Mouse (Mus musculus) E14TG2a.4 (cell line): ENCODE results near the gene Sumf1.

Source experiments
- H3K27me3 ChIP-seq: 2 replicates; pipeline ENCODE4 v1.6.1; 2014; ENCODE audit warnings: low read length, control low read depth; ENCODE audit not compliant: insufficient read depth
- H3K36me3 ChIP-seq: 2 replicates; pipeline ENCODE4 v1.6.1; 2014; ENCODE audit warnings: low read length, control low read depth; ENCODE audit not compliant: insufficient read depth
- H3K4me1 ChIP-seq: replicated peaks from 2 replicates; pipeline ENCODE4 v1.6.1; 2014; ENCODE audit warnings: low read depth, low read length, control low read depth
- H3K4me3 ChIP-seq: replicated peaks from 2 replicates; pipeline ENCODE4 v1.5.1; 2014; ENCODE audit warnings: mild to moderate bottlenecking, low read length
- H3K9me3 ChIP-seq: 2 replicates; pipeline ENCODE4 v1.6.1; 2014; ENCODE audit warnings: low read length, control low read depth
- CTCF ChIP-seq: conservative IDR thresholded peaks from 2 replicates; pipeline ENCODE4 v1.5.1; 2014; ENCODE audit warnings: low read length
- NANOG ChIP-seq: IDR thresholded peaks from 2 replicates; pipeline ENCODE4 v1.6.1; 2014; ENCODE audit warnings: borderline replicate concordance, low read length, mixed read lengths
- POU5F1 ChIP-seq: IDR thresholded peaks from 2 replicates; pipeline ENCODE4 v1.6.1; 2014; ENCODE audit warnings: low read length, borderline replicate concordance

Sumf1 gene

GRCm38 (mm10) chr6:108168723-108169122, 16.7 kb downstream of the Sumf1 start:
- Histone ChIP-seq H3K4me1 (peaks cover 6% of the 10 kb centered on the region), H3K36me3 (peaks cover 32% of the 10 kb centered on the region), H3K27me3 (no peaks in the 10 kb centered on the region), H3K9me3 (no peaks in the 10 kb centered on the region), H3K4me3 (no peak overlapping the region)
- TF ChIP-seq NANOG (no peak), CTCF (no peak), POU5F1 (no peak)

GRCm38 (mm10) chr6:108167946-108168680, 17.3 kb downstream of the Sumf1 start:
- peaks cover 6% of the 10 kb centered on the region for H3K4me1 ChIP-seq
- H3K9me3 ChIP-seq: no peaks in the 10 kb centered on the region
- no peaks in the 10 kb centered on the region for H3K27me3 ChIP-seq
- no peak overlapping the region for H3K4me3 ChIP-seq
- H3K36me3 ChIP-seq: peaks cover 26% of the 10 kb centered on the region
- TF ChIP-seq NANOG: no peak
- TF ChIP-seq POU5F1: no peak
- no peak for TF ChIP-seq CTCF

- H3K4me1 ChIP-seq: peaks cover 6% of the 10 kb centered on the region
- H3K36me3 ChIP-seq: peaks cover 11% of the 10 kb centered on the region
- H3K9me3 ChIP-seq: no peaks in the 10 kb centered on the region
- TF ChIP-seq POU5F1 (no peak), CTCF (no peak), NANOG (no peak)
- H3K27me3 ChIP-seq: no peaks in the 10 kb centered on the region
- no peak overlapping the region for H3K4me3 ChIP-seq
Observed at GRCm38 (mm10) chr6:108165598-108165997, 19.8 kb downstream of the Sumf1 start.

DNA sequence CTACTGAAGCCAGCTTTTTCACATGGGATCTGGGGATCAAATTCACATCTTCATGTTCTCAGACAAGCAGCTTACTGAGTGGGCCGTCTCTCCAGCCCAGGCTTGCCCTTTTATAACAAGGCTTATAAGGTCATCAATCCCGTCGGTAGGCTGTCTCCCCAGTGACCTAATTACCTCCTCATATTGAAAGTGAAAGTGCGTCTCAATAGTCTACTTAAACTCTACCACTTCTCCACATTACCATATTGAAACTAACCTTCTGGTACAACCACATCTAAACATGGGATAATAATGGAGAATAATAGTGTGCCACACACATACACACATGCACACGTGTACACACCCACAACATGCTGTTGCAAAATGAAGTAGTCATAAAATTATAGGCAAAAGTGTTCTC, 20.4 kb downstream of the Sumf1 start:
- TF ChIP-seq NANOG (no peak), CTCF (no peak), POU5F1 (no peak)
- Histone ChIP-seq H3K4me3 (no peak overlapping the region), H3K4me1 (peaks cover 6% of the 10 kb centered on the region), H3K36me3 (peaks cover 11% of the 10 kb centered on the region), H3K9me3 (no peaks in the 10 kb centered on the region), H3K27me3 (no peaks in the 10 kb centered on the region)

DNA sequence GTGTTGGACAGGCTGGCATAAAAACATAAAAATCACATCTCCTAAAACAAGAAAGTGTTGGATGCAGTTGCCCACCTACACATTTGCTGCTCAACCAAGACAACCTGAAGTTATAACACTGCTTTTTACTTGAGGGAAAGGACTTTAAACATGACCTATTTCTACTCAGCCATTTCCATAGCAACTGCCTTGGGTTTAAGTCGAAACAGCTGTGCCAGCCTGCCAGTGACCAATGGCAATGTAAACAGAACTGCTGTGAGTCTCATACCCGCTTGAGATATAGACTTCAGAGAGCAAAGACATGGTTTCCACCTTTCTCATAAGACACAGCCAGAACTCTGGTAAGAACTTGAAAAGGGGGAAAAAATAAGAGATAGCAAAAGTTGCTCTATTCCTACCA, 24.8 kb downstream of the Sumf1 start:
- H3K27me3 ChIP-seq: no peaks in the 10 kb centered on the region
- H3K9me3 ChIP-seq: no peaks in the 10 kb centered on the region
- H3K36me3 ChIP-seq: no peaks in the 10 kb centered on the region
- TF ChIP-seq POU5F1: no peak
- no peak for TF ChIP-seq NANOG
- TF ChIP-seq CTCF: no peak
- H3K4me3 ChIP-seq: no peak overlapping the region
- H3K4me1 ChIP-seq: peaks cover 13% of the 10 kb centered on the region

GRCm38 (mm10) chr6:108156881-108157280, 28.5 kb downstream of the Sumf1 start:
- H3K36me3 ChIP-seq: peaks cover 28% of the 10 kb centered on the region
- H3K9me3 ChIP-seq: no peaks in the 10 kb centered on the region
- no peak overlapping the region for H3K4me3 ChIP-seq
- no peaks in the 10 kb centered on the region for H3K27me3 ChIP-seq
- TF ChIP-seq CTCF: no peak
- no peak for TF ChIP-seq NANOG
- H3K4me1 ChIP-seq: peaks cover 13% of the 10 kb centered on the region

DNA sequence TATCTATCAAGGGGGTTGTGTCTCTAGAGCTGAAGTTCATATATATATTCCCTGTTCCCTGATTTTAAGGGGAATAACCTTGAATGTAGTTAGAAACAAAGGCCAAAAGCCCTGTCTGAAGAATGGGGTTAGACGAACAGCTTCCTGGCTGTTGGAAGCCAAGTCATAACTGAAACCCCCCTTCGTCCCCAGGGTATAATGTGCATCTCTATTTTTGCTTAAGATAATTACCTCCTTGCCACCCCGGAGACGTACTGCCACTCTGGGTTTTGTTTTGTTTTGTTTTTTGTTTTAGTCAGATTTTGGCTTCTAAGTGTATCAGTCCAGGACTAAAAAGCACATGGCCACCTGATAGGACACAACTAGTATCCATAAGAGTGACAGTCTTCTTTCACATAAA, 31.1 kb downstream of the Sumf1 start:
- Histone ChIP-seq H3K4me1 (peaks cover 13% of the 10 kb centered on the region), H3K9me3 (no peaks in the 10 kb centered on the region), H3K36me3 (peaks cover 44% of the 10 kb centered on the region), H3K27me3 (no peaks in the 10 kb centered on the region), H3K4me3 (no peak overlapping the region)
- no peak for TF ChIP-seq POU5F1
- TF ChIP-seq CTCF: no peak
- no peak for TF ChIP-seq NANOG

GRCm38 (mm10) chr6:108152661-108153269, 32.6 kb downstream of the Sumf1 start:
- TF ChIP-seq CTCF: no peak
- no peak for TF ChIP-seq NANOG
- no peak for TF ChIP-seq POU5F1
- Histone ChIP-seq H3K27me3 (no peaks in the 10 kb centered on the region), H3K9me3 (no peaks in the 10 kb centered on the region), H3K36me3 (peaks cover 50% of the 10 kb centered on the region), H3K4me1 (peaks cover 13% of the 10 kb centered on the region), H3K4me3 (no peak overlapping the region)

GRCm38 (mm10) chr6:108152081-108152480, 33.3 kb downstream of the Sumf1 start:
- peaks cover 7% of the 10 kb centered on the region for H3K4me1 ChIP-seq
- H3K4me3 ChIP-seq: no peak overlapping the region
- H3K27me3 ChIP-seq: no peaks in the 10 kb centered on the region
- no peaks in the 10 kb centered on the region for H3K9me3 ChIP-seq
- TF ChIP-seq POU5F1 (no peak), NANOG (no peak), CTCF (no peak)
- H3K36me3 ChIP-seq: peaks cover 53% of the 10 kb centered on the region
